Mouse (Mus musculus) testis, postnatal 10 days (tissue): ENCODE results near the gene Ern1.
"Not testable (repeated sequence)": the region's sequence is repeated elsewhere in the genome, so short reads cannot be mapped to it uniquely, and the experiment has no call there.

Experiments
- DNase-seq: peaks from one replicate; pipeline ENCODE4 v3.0.0; 2021; ENCODE audit warnings: low spot score

Gene Ern1

GRCm38 (mm10) chr11:106502631-106503424 is 15.2 kb upstream of the Ern1 start:
- DNase-seq, result no peak

DNA sequence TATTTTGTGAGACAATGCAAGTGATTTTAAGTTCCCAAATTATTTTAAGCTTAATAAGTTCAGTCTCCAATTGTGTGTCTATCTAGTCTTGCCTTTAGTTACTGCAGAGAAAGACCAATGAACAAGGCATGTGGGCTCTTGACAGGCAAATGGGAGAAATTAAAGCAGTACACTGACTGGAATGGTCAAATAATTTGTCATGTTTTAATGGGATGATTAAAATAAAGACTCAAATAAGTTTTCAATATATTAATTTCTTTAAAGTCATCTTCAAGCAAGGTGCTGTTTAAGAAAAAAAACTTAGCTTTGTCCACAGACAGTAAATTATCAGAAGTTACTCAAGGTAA is 14.5 kb upstream of the Ern1 start:
- DNase-seq, result no peak

- peak; percentile 72 for DNase-seq
Measured at GRCm38 (mm10) chr11:106501308-106502158, 13.9 kb upstream of the Ern1 start.

- peak; percentile 88 for DNase-seq
Measured at GRCm38 (mm10) chr11:106500393-106501307, 13.0 kb upstream of the Ern1 start.

DNA sequence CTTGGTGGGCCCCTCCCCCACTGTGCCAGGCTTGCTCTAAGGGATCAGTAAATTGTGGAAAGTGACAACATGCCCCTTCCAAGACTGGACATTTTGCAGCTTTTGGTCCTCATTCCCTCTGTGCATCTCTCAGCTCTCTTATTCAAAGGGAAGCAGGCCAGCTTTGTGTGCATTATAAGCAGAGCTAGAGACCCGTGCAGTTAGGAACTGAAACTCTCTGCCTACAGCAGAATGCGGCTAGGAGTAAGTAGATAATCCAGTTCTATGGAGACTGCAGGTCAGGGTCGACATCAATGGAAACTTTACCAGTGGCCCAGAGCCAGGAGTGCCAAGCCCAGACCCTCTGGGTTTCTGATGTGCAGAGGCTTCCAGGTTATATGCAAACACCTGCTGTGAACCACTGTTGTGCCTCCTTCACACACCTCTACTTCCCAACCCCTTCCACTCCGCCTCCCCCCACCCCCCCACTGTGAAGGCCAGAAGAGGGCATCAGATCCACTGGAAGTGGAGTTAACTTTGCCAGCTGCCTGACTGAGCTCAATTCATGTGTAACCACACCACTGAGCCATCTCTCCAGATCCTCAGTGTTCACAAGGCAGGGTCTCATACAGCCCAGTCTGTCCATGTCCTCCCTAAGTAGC is 11.2 kb upstream of the Ern1 start:
- no peak for DNase-seq

GRCm38 (mm10) chr11:106497926-106498325 is 10.3 kb upstream of the Ern1 start:
- DNase-seq, result no peak

- DNase-seq, result not testable (repeated sequence)
Measured at GRCm38 (mm10) chr11:106497009-106497408, 9.4 kb upstream of the Ern1 start.

GRCm38 (mm10) chr11:106492984-106493669 is 5.5 kb upstream of the Ern1 start:
- no peak for DNase-seq

GRCm38 (mm10) chr11:106491393-106491792 is 3.7 kb upstream of the Ern1 start:
- DNase-seq, result peak; percentile 63

GRCm38 (mm10) chr11:106490600-106490999 is 2.9 kb upstream of the Ern1 start:
- not testable (repeated sequence) for DNase-seq

GRCm38 (mm10) chr11:106490057-106490456 is 2.4 kb upstream of the Ern1 start:
- DNase-seq, result no peak

DNA sequence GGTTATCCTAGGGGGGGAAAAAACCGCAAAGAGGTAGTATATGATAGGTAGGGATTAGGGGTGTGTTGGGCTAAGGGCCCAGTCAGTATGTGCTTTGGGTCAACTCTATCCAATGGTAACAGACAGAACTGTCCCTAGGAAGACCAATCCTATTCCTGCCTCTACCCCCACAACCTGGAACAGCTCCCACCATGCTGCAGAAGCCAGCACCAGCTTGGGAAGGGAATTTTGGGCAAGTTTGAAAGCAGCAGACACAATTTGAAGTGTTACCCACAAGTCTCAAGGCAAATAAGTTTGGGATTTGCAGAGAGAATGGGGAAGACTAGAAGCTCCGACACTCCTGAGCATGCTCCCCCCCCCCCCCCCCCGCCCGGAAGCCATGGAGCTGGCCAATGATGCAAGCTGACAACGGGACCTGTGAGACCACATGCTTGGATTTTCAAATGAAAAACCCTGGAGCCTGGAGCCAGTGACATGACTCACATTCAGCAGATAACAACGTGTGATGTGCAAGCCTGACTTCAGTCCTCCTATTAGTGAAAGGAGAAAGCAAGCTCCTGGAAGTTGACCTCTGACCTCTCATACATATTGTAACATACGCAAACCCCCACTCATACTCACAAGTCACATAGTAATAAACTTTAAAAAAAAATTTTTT is 1.5 kb upstream of the Ern1 start:
- DNase-seq, result no peak

- no peak for DNase-seq
Measured at GRCm38 (mm10) chr11:106488126-106488561, 492 bp upstream of the Ern1 start.

- DNase-seq, result peak; percentile 80
Measured at GRCm38 (mm10) chr11:106486866-106487732, 553 bp downstream of the Ern1 start.

GRCm38 (mm10) chr11:106486042-106486865 is 1.4 kb downstream of the Ern1 start:
- DNase-seq, result no peak

- no peak for DNase-seq
Measured at GRCm38 (mm10) chr11:106485611-106486010, 2.0 kb downstream of the Ern1 start.

- no peak for DNase-seq
Measured at GRCm38 (mm10) chr11:106484875-106485274, 2.8 kb downstream of the Ern1 start.

DNA sequence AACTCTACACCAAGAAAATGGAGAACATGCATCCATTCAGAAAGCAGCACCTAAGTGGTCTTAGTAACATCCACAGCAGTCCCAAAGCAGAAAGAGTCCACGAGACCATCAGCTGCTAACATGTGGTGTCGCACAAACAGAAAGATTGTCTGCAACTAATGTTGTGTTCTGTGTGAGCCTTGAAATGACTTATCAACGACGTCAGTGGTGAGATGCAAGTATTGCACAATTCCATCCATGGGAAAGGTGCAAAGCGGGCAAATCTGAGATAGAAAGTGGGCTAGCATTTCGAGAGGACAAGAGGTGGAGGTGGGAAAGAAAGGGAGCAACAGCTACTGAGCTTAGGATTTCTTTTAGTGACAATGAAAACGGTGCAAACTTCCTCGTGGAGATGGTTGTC is 4.8 kb downstream of the Ern1 start:
- DNase-seq, result no peak

DNA sequence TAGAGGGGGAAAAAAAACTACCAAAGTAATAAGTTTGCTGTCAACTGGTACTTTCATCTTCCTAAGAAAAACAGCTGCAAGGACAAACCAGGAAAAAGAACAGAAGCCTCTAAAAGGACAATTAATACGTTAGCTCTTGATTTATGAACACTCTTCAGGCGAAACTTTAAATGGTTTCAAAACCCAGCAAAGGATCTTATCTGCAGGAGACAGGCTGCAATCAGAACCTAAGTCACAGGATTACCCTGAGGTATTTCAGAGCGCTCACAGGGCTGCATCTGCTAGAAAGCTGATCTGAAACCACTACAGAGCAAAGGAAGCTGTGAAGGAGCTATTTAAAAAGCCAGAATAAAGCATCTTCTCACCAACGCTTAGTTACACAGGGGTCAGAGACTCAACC is 6.0 kb downstream of the Ern1 start:
- DNase-seq, result no peak
